Mouse (Mus musculus) cerebellum, adult (tissue): ENCODE results near the gene Gstm4.
"Not testable (repeated sequence)": the region's sequence is repeated elsewhere in the genome, so short reads cannot be mapped to it uniquely, and the experiment has no call there.

ENCODE experiments used
- ATAC-seq: cut with Nextera tagmentation; 2 replicates; pipeline ENCODE4 v1.9.2; 2017; ENCODE audit warnings: mild to moderate bottlenecking, moderate library complexity, mixed read lengths; ENCODE audit not compliant: insufficient number of reproducible peaks, low FRiP score, low TSS enrichment

Gstm4 gene

GRCm38 (mm10) chr3:108070295-108071293 is 25.9 kb upstream of the Gstm4 start:
- ATAC-seq = no peak

GRCm38 (mm10) chr3:108069231-108069870 is 24.7 kb upstream of the Gstm4 start:
- ATAC-seq = no peak

GRCm38 (mm10) chr3:108068826-108069225 is 24.1 kb upstream of the Gstm4 start:
- ATAC-seq = no peak

GRCm38 (mm10) chr3:108067370-108067934 is 22.8 kb upstream of the Gstm4 start:
- ATAC-seq = no peak

- ATAC-seq = no peak
Observed at GRCm38 (mm10) chr3:108065551-108065950, 20.9 kb upstream of the Gstm4 start.

- ATAC-seq = no peak
Observed at GRCm38 (mm10) chr3:108064672-108065071, 20.0 kb upstream of the Gstm4 start.

- no peak for ATAC-seq
Observed at GRCm38 (mm10) chr3:108062648-108063047, 18.0 kb upstream of the Gstm4 start.

GRCm38 (mm10) chr3:108061420-108061819 is 16.7 kb upstream of the Gstm4 start:
- no peak for ATAC-seq

- no peak for ATAC-seq
Observed at GRCm38 (mm10) chr3:108050493-108050892, 5.8 kb upstream of the Gstm4 start.

GRCm38 (mm10) chr3:108048306-108048705 is 3.6 kb upstream of the Gstm4 start:
- ATAC-seq = no peak

- no peak for ATAC-seq
Observed at GRCm38 (mm10) chr3:108046944-108047655, 2.4 kb upstream of the Gstm4 start.

GRCm38 (mm10) chr3:108033156-108033555 is 11.5 kb downstream of the Gstm4 start:
- no peak for ATAC-seq

GRCm38 (mm10) chr3:108032113-108032512 is 12.6 kb downstream of the Gstm4 start:
- no peak for ATAC-seq

- no peak for ATAC-seq
Observed at GRCm38 (mm10) chr3:108028641-108029365, 15.9 kb downstream of the Gstm4 start.

GRCm38 (mm10) chr3:108026597-108026996 is 18.1 kb downstream of the Gstm4 start:
- no peak for ATAC-seq

- ATAC-seq = no peak
Observed at GRCm38 (mm10) chr3:108026049-108026448, 18.6 kb downstream of the Gstm4 start.

- no peak for ATAC-seq
Observed at GRCm38 (mm10) chr3:108025318-108025717, 19.4 kb downstream of the Gstm4 start.

- ATAC-seq = no peak
Observed at GRCm38 (mm10) chr3:108022650-108023049, 22.0 kb downstream of the Gstm4 start.

GRCm38 (mm10) chr3:108020351-108021022 is 24.2 kb downstream of the Gstm4 start:
- not testable (repeated sequence) for ATAC-seq
